Mouse (Mus musculus): Measurements from ENCODE around the gene Adcy7.
A peak's percentile ranks its signal among the peaks of the same experiment; 100 is the strongest.

The Adcy7 gene

DNA sequence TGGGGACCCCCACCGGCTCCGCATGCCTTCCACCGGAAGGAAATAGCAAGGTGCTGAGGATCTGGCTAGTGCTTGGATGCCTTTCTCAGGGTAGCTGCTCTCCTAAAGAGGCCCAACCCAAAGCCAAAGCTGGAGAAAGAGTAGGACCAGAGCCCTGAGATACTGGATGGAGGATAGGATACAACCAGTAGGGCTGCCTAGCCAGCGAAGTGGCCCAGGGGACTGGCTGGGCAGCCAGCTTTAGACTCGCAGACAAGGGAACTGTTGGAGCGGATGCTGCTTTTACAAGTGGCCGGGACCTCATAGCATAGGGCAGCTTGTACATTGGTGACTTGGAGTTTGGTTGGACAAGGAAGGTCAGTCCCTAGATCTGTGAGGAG lies 838 bp downstream of the Adcy7 start:
- no peak for DNase-seq (ENCODE audit: low read depth, low spot score)

- DNase-seq (ENCODE audit: low read depth, low spot score), result no peak
Observed at GRCm38 (mm10) chr8:88274090-88274489, 1.9 kb downstream of the Adcy7 start.

DNA sequence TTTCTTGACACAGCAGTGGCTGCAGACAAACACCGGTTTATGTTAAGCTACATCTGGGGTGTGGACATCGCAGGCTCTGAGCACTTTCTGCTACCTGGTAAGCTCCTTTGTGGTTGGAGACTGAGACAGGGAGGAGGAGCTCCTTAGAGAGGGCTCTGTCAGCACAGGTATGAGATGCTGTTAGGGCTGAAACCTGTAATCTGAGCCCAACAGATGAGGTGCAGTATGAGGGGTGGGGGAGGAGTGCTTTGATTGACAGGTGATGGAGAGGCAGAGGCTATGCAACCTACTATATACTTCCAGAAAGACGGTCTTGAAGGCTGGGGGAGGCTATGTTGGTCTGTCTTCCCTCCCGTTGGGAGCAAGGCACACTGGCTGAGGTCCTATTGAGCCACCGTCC lies 7.0 kb downstream of the Adcy7 start:
- no peak for DNase-seq (ENCODE audit: low read depth, low spot score)

GRCm38 (mm10) chr8:88279670-88280069 lies 7.5 kb downstream of the Adcy7 start:
- DNase-seq (ENCODE audit: low read depth, low spot score), result no peak

GRCm38 (mm10) chr8:88280904-88281303 lies 8.7 kb downstream of the Adcy7 start:
- no peak for DNase-seq (ENCODE audit: low read depth, low spot score)

DNA sequence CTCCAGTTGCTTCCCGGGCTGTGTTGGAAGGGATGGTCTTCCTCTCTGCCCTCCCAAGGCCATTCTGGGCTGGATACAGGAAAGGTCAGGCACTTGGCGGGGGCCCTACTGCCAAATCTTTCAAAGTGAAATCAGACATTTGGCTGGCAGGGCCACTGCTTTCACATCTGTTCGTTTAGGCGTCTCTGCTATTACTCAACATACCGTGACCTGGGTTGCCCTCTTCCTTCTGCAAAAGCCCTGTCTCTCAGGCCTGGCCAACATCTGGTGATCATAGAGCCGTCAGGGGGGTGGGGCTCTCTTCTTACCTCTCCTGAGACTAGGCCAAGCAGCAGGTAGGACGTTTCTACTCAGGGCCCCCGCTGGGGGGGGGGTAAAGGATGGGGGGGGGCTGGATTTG lies 10.5 kb downstream of the Adcy7 start:
- DNase-seq (ENCODE audit: low read depth, low spot score), result peak; percentile 94

GRCm38 (mm10) chr8:88283243-88284115 lies 11.3 kb downstream of the Adcy7 start:
- DNase-seq (ENCODE audit: low read depth, low spot score), result no peak

DNA sequence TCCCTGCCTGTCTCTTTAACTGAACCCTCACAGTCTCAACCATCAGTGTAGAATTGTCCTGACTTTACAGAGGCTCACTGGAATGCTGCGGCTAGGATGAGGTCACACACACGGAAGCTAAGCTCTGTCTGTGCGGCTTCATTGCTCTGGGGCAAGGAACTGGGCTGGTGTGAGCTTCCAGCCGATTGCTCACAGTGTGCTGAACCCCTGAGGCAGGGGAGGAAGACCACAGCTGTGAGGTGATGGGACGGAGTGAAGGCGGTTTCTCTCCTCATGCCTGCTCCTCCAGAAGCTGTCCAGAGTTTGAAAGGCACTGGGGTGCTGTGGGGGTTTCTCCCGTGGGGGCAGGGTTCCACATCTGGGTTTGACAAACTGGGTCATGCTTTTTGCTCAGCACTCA lies 12.5 kb downstream of the Adcy7 start:
- peak; percentile 57 for DNase-seq (ENCODE audit: low read depth, low spot score)

GRCm38 (mm10) chr8:88285469-88286356 lies 13.5 kb downstream of the Adcy7 start:
- DNase-seq (ENCODE audit: low read depth, low spot score), result no peak

DNA sequence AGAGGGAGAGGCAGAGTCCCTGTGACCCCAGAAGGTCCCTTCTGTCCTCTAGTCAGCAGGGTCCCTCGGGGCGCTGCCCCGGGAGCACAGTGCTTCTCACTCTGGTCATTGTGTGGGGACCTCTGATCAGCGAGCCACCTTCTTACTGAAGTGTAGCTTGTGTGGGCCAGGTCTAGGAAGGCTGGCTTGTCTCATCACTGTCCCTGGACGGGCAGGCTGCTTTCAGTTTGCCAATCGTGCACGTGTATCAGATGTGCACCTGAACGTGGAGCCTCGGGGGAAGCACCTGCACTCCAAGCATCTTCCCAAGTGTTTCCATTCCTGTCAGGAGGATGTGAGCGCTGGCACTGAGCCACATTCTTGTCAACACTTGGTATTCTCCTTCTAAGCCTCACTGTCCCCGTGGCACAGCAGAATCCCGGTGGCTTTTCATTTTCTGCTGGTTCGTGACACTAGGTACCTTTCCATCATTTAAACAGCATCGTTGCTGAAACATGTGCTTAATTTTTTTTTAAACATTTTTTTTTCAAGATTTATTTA lies 14.3 kb downstream of the Adcy7 start:
- DNase-seq (ENCODE audit: low read depth, low spot score), result no peak

DNA sequence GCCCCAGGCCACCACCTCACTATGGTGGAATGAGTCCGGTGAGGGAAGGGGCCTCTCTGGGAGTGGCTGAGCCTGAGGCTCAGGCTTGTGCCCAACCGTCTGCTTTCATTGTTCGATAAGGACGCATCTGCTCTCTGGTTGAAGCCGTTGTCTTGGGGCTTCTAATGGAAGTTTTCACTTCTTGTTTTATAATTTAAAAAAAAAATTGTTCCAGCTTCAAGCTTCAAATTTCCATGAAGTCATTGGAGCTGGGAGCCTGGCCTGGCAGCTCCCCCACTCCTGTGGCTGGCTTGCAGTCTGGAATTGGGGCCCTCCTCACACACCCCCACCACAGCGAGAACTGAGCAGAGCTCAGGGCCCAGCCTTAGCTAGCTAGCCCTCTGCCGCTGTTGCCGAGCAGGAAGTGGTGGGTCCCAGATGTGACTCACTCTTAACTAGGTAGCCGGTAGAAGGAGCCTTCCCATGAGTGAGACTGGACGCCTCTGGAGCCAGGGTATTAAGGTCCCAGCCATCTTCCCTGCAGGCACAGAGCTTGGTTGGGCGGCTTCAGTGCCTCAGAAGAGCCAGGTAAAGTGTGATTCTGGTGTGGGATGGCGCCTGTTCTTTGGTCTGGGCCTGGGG lies 16.5 kb downstream of the Adcy7 start:
- DNase-seq (ENCODE audit: low read depth, low spot score), result peak; percentile 59

DNA sequence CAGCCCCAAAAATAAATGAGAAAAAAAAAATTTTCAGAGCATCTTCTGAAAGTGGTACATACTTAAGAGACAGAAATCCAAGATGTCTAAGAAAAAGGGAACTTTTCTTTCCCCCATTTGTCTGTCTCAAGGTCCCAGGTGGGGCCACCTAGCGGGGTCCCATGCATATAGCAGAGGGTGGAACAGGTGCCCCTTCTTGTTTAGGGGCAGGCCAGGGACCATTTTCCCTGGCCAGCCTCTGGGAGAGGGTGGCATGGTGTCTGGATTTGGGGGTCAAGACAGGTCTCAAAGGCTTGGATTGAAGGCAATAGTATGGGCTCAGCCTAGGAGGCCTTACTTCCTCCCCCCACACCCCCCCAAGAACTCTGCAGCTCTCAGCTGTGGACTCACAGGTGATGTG lies 17.7 kb downstream of the Adcy7 start:
- DNase-seq (ENCODE audit: low read depth, low spot score), result no peak

DNA sequence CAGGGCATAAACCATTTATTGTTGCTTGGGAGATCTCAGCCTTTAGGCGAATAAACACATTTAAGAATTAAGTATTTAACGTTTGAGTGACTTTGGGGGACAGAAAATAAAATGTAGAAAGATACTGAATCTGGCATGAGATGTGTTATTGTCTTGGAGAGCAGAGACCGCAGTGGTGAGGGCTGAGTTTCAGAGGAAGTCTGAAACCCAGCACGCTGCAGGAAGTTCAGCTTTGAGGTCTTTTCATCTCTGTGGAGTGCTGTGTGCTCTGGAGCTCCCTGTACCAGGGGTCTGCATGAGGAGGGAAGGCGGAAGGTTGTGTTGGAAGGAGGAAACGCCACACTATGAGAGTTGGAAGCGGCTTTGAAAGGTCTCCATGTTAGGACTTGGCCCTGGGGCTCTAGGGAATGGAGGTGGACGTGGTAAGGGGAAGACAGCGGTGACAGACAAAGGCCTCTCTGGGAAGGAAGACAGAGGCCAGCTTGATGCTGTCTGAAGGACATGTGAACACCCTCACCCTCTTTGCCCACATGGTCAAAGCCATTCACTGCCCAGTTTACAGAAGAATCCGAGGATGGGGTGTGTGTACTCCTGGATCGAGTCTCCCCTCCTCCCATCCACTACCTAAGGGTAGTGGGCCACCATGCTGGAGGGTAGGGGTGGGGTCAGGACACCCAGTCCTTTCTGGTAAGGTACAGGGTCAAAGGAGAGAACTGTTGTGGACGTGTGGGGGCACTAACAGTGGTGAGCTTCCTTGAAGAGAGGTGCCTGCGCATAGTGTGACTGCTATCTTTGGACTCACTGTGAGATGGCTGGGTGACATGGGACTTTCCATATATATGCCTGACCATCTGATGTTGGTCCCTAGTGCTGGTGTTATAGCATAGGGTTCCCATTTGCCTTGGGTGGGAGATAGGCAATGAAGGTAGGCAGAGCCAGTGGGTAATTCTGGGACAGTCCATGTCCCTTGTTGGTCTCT lies 18.4 kb downstream of the Adcy7 start:
- DNase-seq (ENCODE audit: low read depth, low spot score), result no peak

DNA sequence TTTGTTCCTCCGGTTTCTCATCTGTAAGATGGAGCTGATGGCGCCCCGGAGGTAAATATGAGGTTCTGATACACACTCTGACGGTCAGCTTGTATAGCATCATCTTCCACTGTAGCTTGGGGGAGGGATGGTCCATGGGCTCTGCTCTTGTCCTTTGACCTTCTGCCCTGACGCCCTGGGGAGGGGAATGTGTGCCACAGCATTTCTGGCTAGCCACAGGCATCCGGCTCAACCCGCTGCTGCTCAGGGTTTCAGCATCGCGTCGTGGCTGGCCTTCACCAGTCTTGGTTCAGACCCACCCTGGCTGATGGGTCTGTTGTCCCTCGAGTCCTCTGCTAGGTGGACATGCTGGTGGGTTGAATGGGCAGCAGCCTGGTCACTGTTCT lies 19.1 kb downstream of the Adcy7 start:
- DNase-seq (ENCODE audit: low read depth, low spot score), result no peak

DNA sequence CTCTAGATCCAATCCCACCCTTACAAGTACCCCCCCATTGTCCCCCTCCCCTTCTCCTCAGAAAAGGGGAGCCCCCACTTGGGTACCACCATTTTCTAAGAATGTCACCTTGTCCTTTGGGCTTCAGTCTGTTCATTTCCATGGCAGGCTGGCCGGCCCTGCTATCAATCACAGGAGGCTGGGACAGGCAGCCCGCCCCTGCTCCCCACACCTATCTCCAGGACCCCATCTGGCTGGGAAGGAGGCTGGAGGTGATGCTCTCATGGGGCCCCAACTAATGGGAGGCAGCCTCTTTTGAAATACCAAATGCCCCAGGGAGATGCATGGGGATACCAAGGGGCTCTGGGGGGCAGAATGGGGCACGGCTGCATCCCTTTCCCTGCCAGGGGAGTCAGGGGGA lies 20.7 kb downstream of the Adcy7 start:
- no peak for DNase-seq (ENCODE audit: low read depth, low spot score)

- no peak for DNase-seq (ENCODE audit: low read depth, low spot score)
Observed at GRCm38 (mm10) chr8:88293590-88294356, 21.6 kb downstream of the Adcy7 start.

DNA sequence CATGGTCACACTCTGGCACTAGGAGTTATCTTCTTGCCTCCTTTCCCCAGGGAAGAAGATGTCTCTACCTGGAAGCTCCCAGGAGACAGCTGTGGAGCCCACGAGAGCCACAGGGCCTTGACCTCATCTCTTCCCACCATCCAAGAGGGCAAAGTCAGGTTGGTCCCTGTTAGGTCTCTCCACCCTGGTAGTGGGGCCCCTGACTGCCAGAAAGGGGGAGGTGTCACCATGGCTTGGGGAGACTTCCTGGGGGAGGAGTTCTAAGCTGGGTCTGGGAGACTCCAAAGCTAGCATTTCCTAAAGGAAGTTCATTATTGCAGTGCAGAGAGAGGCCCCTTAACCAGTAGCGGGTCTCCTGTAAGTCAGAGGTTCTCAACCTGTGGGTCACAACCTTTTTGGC lies 22.8 kb downstream of the Adcy7 start:
- no peak for DNase-seq (ENCODE audit: low read depth, low spot score)

DNA sequence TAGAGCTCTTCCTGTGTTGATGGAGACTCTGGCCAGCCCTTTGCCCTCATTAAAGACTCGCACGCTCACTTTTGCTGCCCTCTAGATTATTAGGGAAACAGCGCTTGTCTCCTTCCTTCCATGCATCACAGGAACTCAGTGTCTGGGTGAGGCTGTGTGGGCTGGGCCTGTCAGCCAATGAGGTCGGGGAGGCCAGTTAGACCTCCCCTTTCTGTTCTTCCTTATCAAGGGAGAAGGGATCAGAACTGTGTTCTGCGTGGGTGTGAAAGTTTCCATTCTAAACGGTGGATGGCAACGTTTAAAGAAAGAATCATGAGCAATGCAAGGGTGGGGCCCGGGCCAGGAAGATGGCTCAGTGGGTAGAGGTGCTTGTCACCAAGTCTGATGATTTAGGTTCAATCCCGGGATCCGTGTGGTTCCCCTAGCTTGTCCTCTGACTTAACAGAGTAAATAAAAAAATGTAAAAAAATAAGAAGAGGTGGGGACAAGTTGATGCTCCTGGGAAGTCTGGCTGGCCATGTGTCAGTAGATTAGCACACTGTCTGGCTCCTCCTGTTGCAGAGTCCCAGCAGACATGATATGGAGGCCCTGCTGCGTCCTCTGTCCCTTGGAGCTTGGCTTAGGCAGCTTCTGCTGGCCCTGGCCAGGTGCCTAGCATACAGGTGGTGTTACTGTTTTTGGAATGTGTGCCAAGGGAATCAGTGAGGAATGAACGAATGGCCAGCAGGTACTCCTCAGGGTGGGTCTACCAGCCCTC lies 26.0 kb downstream of the Adcy7 start:
- DNase-seq (ENCODE audit: low read depth, low spot score), result no peak

GRCm38 (mm10) chr8:88298733-88299103 lies 26.5 kb downstream of the Adcy7 start:
- no peak for DNase-seq (ENCODE audit: low read depth, low spot score)
